Mouse (Mus musculus): ENCODE results near the gene Asl. TPM values are rescaled to one million over a fixed set of nuclear protein-coding genes. Genes with fewer than 3 reads are reported as not detected.
A peak's percentile ranks its signal among the peaks of the same experiment; 100 is the strongest.

Asl gene
- polyA plus RNA-seq, 1 experiment from 2014 or later: 27.3 TPM

DNA sequence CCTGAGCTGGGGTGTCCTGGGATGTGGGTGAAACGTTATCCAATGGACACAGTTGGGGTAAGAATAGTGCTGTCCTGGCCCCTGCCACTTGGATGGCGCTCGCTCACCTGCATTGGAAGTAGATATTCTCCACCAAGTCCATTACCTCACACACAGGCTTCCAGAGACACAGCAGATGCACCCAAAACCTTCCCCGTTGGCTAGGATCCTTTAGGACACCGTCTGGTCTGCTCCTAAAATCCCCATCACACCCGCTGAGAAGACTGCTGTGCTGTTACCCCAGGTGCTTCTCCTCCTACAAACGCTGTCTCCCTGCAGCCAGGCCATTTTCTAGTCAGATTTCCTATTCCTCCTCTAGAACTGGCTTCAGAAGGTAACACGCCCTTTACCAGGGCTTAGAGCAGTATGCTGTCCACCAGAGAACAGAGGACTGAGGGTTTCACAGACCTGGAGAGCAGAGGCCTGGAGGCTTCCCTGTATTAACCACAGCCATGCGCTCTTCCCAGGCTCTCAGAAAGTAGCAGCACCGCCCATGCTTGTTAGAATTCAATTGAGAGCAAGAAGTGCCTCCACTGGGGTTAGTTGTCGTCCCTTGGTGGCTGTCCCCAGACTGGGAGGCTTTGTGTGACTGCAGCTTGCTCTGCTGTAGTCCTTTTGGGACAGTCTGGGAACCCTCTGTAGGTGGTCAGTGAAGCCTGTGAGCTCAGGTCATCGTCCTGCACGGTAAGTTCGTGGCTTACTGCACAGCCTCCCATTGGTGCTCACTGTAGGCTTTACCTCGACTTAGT is 22.2 kb upstream of the Asl start:
- no peak overlapping the region for H3K9ac ChIP-seq (ENCODE audit: low read length)
- ATAC-seq (ENCODE audit: low FRiP score, low TSS enrichment): no peak
- H3K27ac ChIP-seq (replicated peaks): no peak overlapping the region
- H3K27me3 ChIP-seq (ENCODE audit: control insufficient read depth, insufficient read depth, low read length): no peaks in the 10 kb centered on the region
- WGBS: 84% methylated on average over 15 of the region's 15 CpGs
- H3K4me3 ChIP-seq (ENCODE audit: low read depth, low read length): no peak overlapping the region
- no peak for TF ChIP-seq CTCF (IDR thresholded peaks at IDR 0.05; ENCODE audit: low read depth)
- no peak for TF ChIP-seq EP300 (optimal IDR thresholded peaks at IDR 0.05)
- no peaks in the 10 kb centered on the region for H3K9me3 ChIP-seq (ENCODE audit: control insufficient read depth, low read length)
- no peaks in the 10 kb centered on the region for H3K4me1 ChIP-seq (replicated peaks; ENCODE audit: control insufficient read depth, insufficient read depth)
- no peak overlapping the region for H3K4me2 ChIP-seq (replicated peaks; ENCODE audit: low read depth)
- DNase-seq (ENCODE audit: low spot score): no peak
- H3K36me3 ChIP-seq (ENCODE audit: control insufficient read depth, insufficient read depth, low read length): no peaks in the 10 kb centered on the region

DNA sequence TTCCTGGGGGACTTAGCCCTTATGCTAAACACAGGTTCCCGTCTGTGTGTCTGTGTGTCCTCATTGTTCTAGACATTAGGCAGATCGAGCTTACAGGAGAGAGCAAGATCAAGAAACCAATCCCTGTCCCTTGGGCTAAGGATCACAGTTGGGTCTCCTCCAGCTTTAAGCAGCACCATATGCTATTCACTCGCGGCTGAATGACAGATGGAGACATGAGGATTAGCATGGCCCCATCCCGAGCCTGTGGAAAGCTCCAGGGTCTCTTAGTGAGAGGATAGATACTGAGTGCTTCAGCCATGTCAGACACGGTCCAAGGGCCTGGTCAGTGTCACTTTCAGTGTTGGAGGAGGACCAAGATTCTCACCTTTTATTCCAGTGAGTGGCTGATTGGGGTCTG is 21.4 kb upstream of the Asl start:
- Histone ChIP-seq H3K4me1 (replicated peaks; ENCODE audit: control insufficient read depth, insufficient read depth) (no peaks in the 10 kb centered on the region), H3K27ac (replicated peaks) (no peak overlapping the region), H3K36me3 (ENCODE audit: control insufficient read depth, insufficient read depth, low read length) (no peaks in the 10 kb centered on the region), H3K27me3 (ENCODE audit: control insufficient read depth, insufficient read depth, low read length) (no peaks in the 10 kb centered on the region), H3K9me3 (ENCODE audit: control insufficient read depth, low read length) (no peaks in the 10 kb centered on the region), H3K4me3 (ENCODE audit: low read depth, low read length) (no peak overlapping the region), H3K4me2 (replicated peaks; ENCODE audit: low read depth) (no peak overlapping the region), H3K9ac (ENCODE audit: low read length) (no peak overlapping the region)
- DNase-seq (ENCODE audit: low spot score): no peak
- no peak for ATAC-seq (ENCODE audit: low FRiP score, low TSS enrichment)
- TF ChIP-seq CTCF (IDR thresholded peaks at IDR 0.05; ENCODE audit: low read depth) (no peak), EP300 (optimal IDR thresholded peaks at IDR 0.05) (no peak)
- WGBS: 59% methylated on average over 6 of the region's 6 CpGs

DNA sequence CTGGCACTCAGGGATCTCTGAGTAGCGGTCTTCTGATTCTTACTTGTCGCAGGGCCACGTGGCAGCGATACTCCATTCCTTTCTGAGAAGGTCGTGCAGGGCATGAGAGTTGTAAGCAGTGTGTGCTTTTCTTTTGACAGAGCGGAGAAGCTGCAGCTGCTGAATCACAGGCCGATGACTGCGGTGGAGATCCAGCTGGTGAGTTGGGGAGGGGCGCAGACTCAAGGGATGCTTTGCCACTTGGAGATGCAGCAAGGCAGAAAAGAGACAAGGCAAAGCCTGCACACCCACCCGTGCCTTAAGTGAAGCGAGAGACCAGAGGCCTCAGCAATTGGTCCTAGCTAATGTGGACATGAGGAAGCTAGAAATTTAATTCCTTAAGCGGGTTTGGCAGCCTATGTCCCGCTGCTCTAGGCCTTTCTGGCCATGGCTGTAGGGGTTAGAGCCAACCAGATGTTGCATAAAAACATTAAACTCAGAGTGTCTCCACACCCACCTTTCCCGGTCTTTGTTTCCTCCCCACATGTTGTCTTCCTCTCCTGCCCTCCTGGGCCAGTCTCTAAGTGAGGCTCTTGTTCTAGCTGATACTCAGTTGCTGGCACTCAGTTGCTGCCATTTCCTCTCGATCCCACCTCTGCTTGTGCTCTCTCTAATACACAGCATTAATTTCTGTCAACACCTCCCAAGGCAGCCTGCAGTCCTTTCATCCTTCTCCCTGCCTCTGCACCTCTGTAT is 19.9 kb upstream of the Asl start:
- DNase-seq (ENCODE audit: low spot score): no peak
- H3K9me3 ChIP-seq (ENCODE audit: control insufficient read depth, low read length): no peaks in the 10 kb centered on the region
- H3K4me3 ChIP-seq (ENCODE audit: low read depth, low read length): no peak overlapping the region
- peak overlapping the region; percentile 74 for H3K27ac ChIP-seq (replicated peaks)
- peak; percentile 31; the same call in 1 of the 2 replicates for ATAC-seq (ENCODE audit: low FRiP score, low TSS enrichment)
- H3K9ac ChIP-seq (ENCODE audit: low read length): no peak overlapping the region
- TF ChIP-seq CTCF (IDR thresholded peaks at IDR 0.05; ENCODE audit: low read depth) (no peak), EP300 (optimal IDR thresholded peaks at IDR 0.05) (no peak)
- no peaks in the 10 kb centered on the region for H3K4me1 ChIP-seq (replicated peaks; ENCODE audit: control insufficient read depth, insufficient read depth)
- 57% methylated on average over 15 of the region's 15 CpGs for WGBS
- no peaks in the 10 kb centered on the region for H3K36me3 ChIP-seq (ENCODE audit: control insufficient read depth, insufficient read depth, low read length)
- H3K4me2 ChIP-seq (replicated peaks; ENCODE audit: low read depth): no peak overlapping the region
- no peaks in the 10 kb centered on the region for H3K27me3 ChIP-seq (ENCODE audit: control insufficient read depth, insufficient read depth, low read length)

DNA sequence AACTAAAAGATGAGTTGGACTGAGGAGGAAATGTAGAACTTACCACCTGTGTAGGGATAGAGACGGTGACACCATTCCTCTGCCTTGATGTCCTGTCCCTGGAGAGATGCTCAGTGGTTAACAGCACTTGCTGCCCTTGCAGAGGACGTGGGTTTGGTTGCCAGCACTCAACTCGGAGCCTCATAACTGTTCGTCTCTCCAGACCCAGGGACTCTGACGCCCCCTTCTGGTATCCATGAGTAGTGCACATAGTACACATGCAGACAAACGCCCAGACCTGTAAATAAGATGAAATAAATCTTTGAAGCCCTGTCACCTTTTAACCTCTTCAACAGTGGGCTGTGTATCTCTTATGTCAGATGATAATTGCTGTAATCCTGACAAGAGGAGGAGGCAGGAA is 18.0 kb upstream of the Asl start:
- Histone ChIP-seq H3K9me3 (ENCODE audit: control insufficient read depth, low read length) (no peaks in the 10 kb centered on the region), H3K4me2 (replicated peaks; ENCODE audit: low read depth) (no peak overlapping the region), H3K4me3 (ENCODE audit: low read depth, low read length) (no peak overlapping the region), H3K36me3 (ENCODE audit: control insufficient read depth, insufficient read depth, low read length) (peaks cover 4% of the 10 kb centered on the region; the same call in 1 of the 2 replicates), H3K4me1 (replicated peaks; ENCODE audit: control insufficient read depth, insufficient read depth) (no peaks in the 10 kb centered on the region), H3K27me3 (ENCODE audit: control insufficient read depth, insufficient read depth, low read length) (no peaks in the 10 kb centered on the region), H3K27ac (replicated peaks) (no peak overlapping the region), H3K9ac (ENCODE audit: low read length) (no peak overlapping the region)
- DNase-seq (ENCODE audit: low spot score): no peak
- no peak for ATAC-seq (ENCODE audit: low FRiP score, low TSS enrichment)
- WGBS: 75% methylated on average over 6 of the region's 6 CpGs
- TF ChIP-seq CTCF (IDR thresholded peaks at IDR 0.05; ENCODE audit: low read depth) (peak; percentile 51), EP300 (optimal IDR thresholded peaks at IDR 0.05) (no peak)

DNA sequence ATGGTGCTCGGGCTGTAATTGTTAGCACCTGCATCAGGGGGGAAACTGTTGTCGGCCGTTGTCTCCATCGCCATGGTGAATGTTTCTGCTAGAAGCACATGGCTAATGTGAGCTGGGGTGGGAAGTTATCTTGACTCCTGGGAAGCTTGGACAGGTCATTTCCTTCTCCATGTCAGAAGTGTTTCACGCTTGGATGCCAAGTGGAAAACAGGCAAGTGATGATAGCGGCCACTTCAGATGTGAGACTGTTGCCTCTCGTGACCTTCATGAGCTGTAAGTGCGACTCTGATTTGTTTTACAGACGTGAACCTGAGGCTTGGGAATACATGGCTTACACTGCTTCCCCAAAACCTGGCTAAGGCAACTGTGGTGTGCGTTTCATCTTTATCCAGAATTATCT is 17.5 kb upstream of the Asl start:
- DNase-seq (ENCODE audit: low spot score) (no peak), ATAC-seq (ENCODE audit: low FRiP score, low TSS enrichment) (no peak)
- TF ChIP-seq CTCF (IDR thresholded peaks at IDR 0.05; ENCODE audit: low read depth): no peak
- no peak for TF ChIP-seq EP300 (optimal IDR thresholded peaks at IDR 0.05)
- H3K4me1 ChIP-seq (replicated peaks; ENCODE audit: control insufficient read depth, insufficient read depth): no peaks in the 10 kb centered on the region
- H3K4me3 ChIP-seq (ENCODE audit: low read depth, low read length): no peak overlapping the region
- no peaks in the 10 kb centered on the region for H3K27me3 ChIP-seq (ENCODE audit: control insufficient read depth, insufficient read depth, low read length)
- no peaks in the 10 kb centered on the region for H3K9me3 ChIP-seq (ENCODE audit: control insufficient read depth, low read length)
- no peak overlapping the region for H3K27ac ChIP-seq (replicated peaks)
- H3K4me2 ChIP-seq (replicated peaks; ENCODE audit: low read depth): no peak overlapping the region
- no peak overlapping the region for H3K9ac ChIP-seq (ENCODE audit: low read length)
- 91% methylated on average over 10 of the region's 10 CpGs for WGBS
- H3K36me3 ChIP-seq (ENCODE audit: control insufficient read depth, insufficient read depth, low read length): peaks cover 4% of the 10 kb centered on the region; the same call in 1 of the 2 replicates

DNA sequence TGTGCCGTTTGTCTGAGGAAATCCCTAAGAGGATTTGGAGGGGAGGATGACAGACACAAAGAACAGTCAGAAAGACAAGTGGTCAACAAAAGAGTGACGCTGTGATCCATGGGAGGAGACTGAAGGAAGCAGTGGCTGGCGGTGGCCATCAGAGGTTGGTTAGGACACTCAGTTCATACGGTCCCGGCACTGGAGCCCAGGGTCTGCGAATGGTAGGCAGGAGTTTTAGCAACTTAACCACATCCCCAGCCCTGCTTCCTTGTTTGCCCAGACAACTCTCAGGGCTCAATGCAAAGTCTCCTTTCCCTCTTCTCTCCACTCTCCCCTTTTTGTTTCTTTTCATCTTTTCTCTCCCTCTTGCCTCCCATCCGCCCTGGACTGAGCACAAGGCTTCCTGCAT is 17.1 kb upstream of the Asl start:
- ATAC-seq (ENCODE audit: low FRiP score, low TSS enrichment) (no peak), DNase-seq (ENCODE audit: low spot score) (no peak)
- Histone ChIP-seq H3K9ac (ENCODE audit: low read length) (no peak overlapping the region), H3K4me3 (ENCODE audit: low read depth, low read length) (no peak overlapping the region), H3K27me3 (ENCODE audit: control insufficient read depth, insufficient read depth, low read length) (no peaks in the 10 kb centered on the region), H3K27ac (replicated peaks) (no peak overlapping the region), H3K4me2 (replicated peaks; ENCODE audit: low read depth) (no peak overlapping the region), H3K9me3 (ENCODE audit: control insufficient read depth, low read length) (no peaks in the 10 kb centered on the region), H3K36me3 (ENCODE audit: control insufficient read depth, insufficient read depth, low read length) (peaks cover 6% of the 10 kb centered on the region; the same call in 1 of the 2 replicates), H3K4me1 (replicated peaks; ENCODE audit: control insufficient read depth, insufficient read depth) (no peaks in the 10 kb centered on the region)
- WGBS: 85% methylated on average over 7 of the region's 7 CpGs
- TF ChIP-seq EP300 (optimal IDR thresholded peaks at IDR 0.05) (no peak), CTCF (IDR thresholded peaks at IDR 0.05; ENCODE audit: low read depth) (no peak)
